Mouse (Mus musculus) lung, embryonic 14.5 days (tissue): Measurements from ENCODE around the gene Kif3a. TPM values are rescaled to one million over a fixed set of nuclear protein-coding genes. Genes with fewer than 3 reads are reported as not detected.
"Not testable (repeated sequence)": the region's sequence is repeated elsewhere in the genome, so short reads cannot be mapped to it uniquely, and the experiment has no call there.

Source experiments
- ATAC-seq: fragments of 200-750 bp; cut with Nextera tagmentation; 2 replicates; pipeline ENCODE4 v1.8.0; 2017; ENCODE audit warnings: mild to moderate bottlenecking, moderate TSS enrichment, moderate library complexity; ENCODE audit not compliant: insufficient read depth
- DNase-seq: peaks from one replicate; pipeline ENCODE4 v3.0.0-alpha.2; 2015
- H3K27ac ChIP-seq: fragments of 300-500 bp; sonication (generic); 2 replicates; pipeline ENCODE4 v1.5.1; 2014; ENCODE audit warnings: low read depth, mild to moderate bottlenecking, moderate library complexity
- H3K27me3 ChIP-seq: fragments of 300-500 bp; sonication (generic); 2 replicates; pipeline ENCODE4 v1.6.1; 2014; ENCODE audit warnings: low read length, control low read depth; ENCODE audit not compliant: insufficient read depth
- H3K36me3 ChIP-seq: fragments of 300-500 bp; sonication (generic); 2 replicates; pipeline ENCODE4 v1.6.1; 2014; ENCODE audit warnings: control low read depth; ENCODE audit not compliant: insufficient read depth
- H3K4me1 ChIP-seq: fragments of 300-500 bp; sonication (generic); 2 replicates; pipeline ENCODE4 v1.6.1; 2014; ENCODE audit warnings: antibody characterized with exemption, control low read depth; ENCODE audit not compliant: insufficient read depth
- H3K4me2 ChIP-seq: fragments of 300-500 bp; sonication (generic); 2 replicates; pipeline ENCODE4 v1.6.1; 2014; ENCODE audit warnings: mild to moderate bottlenecking
- H3K4me3 ChIP-seq: fragments of 300-500 bp; sonication (generic); 2 replicates; pipeline ENCODE4 v1.5.1; 2014; ENCODE audit warnings: low read depth, low read length
- H3K9ac ChIP-seq: fragments of 300-500 bp; sonication (generic); 2 replicates; pipeline ENCODE4 v1.6.1; 2014
- H3K9me3 ChIP-seq: fragments of 300-500 bp; sonication (generic); 2 replicates; pipeline ENCODE4 v1.6.1; 2016; ENCODE audit warnings: low read depth, low read length, control low read depth
- CTCF ChIP-seq: IDR thresholded peaks from 2 replicates; pipeline ENCODE4 v1.5.1; 2016; ENCODE audit warnings: antibody characterized with exemption, low read depth
- WGBS: fragments of 180-500 bp; shearing (Covaris S2); extraction: QIAGEN DNeasy Blood & Tissue Kit; methylation state at CpG from one replicate; pipeline ENCODE4 v1.1.7; 2014; 5-methylcytosine and 5-hydroxymethylcytosine counted together
- polyA plus RNA-seq: library from polyadenylated mRNA; unstranded; fragments of >200 nt; fragmentation: Nextera tagmentation; extraction: Ambion mirVana; gene quantifications from 2 replicates; pipeline ENCODE4 v1.2.1, GENCODE M21; 2014

Gene Kif3a
- polyA plus RNA-seq, 1 experiment from 2014 or later, result 67.9 TPM

DNA sequence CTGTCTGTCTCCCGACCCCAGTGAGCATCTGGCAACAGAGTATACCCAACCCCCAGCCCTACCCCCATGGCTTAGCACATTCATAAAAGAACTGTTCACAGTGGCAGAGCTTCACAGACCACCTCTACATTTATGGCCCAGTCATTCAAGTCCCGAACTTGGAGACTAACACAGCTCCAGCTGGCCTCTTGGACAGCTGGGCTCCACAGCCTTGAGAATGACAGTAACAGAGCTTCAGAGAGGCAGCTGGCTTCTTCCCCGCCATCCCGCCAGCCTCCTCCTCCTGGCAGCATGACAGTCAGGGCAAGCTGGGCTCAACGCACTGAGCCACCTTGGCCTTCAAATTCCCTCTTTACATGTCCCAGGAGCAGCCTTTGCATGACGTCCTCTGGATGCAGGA is 20.9 kb upstream of the Kif3a start:
- no peak for ATAC-seq

DNA sequence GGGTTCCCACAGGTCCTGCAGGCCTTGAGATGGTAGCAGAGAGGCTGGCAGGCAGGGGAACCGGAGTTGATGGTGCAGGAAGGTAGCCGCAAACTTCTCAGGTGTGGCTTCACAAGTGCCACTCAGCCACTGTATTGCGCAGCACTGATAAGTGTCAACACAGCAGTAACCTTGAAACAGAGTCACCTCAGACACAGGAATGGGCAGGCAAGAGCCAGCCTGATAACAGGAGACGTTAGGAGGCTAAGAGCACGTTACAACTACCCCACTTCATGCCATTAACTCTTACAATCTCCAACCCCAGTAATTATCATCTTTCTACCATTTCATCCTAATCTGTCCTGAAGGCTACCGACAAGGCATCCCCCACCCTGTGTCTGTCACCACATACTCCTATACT is 19.6 kb upstream of the Kif3a start:
- peak; percentile 55 for ATAC-seq
- no peak overlapping the region for H3K4me2 ChIP-seq
- WGBS, result 67% methylated on average over 6 of the region's 6 CpGs
- no peak for DNase-seq
- H3K4me3 ChIP-seq, result no peak overlapping the region
- H3K36me3 ChIP-seq, result peaks cover 3% of the 10 kb centered on the region; the same call in 1 of the 2 replicates
- H3K27ac ChIP-seq, result no peak overlapping the region
- H3K27me3 ChIP-seq, result no peaks in the 10 kb centered on the region
- H3K9me3 ChIP-seq, result no peaks in the 10 kb centered on the region
- H3K9ac ChIP-seq, result no peak overlapping the region
- no peaks in the 10 kb centered on the region for H3K4me1 ChIP-seq
- TF ChIP-seq CTCF, result no peak

More for the DNA sequence above, 20.9 kb upstream of the Kif3a start:
- Histone ChIP-seq H3K4me1 (no peaks in the 10 kb centered on the region), H3K27me3 (no peaks in the 10 kb centered on the region), H3K9ac (no peak overlapping the region), H3K36me3 (peaks cover 12% of the 10 kb centered on the region), H3K4me3 (no peak overlapping the region), H3K4me2 (no peak overlapping the region), H3K27ac (no peak overlapping the region), H3K9me3 (no peaks in the 10 kb centered on the region)
- TF ChIP-seq CTCF, result no peak
- 53% methylated on average over 6 of the region's 6 CpGs for WGBS
- no peak for DNase-seq

- Histone ChIP-seq H3K36me3 (peaks cover 3% of the 10 kb centered on the region; the same call in 1 of the 2 replicates), H3K4me3 (no peak overlapping the region), H3K4me1 (no peaks in the 10 kb centered on the region), H3K4me2 (no peak overlapping the region), H3K9ac (no peak overlapping the region), H3K27me3 (no peaks in the 10 kb centered on the region), H3K27ac (no peak overlapping the region), H3K9me3 (no peaks in the 10 kb centered on the region)
- no peak for DNase-seq
- TF ChIP-seq CTCF, result no peak
- ATAC-seq, result no peak
- 77% methylated on average over 19 of the region's 19 CpGs for WGBS
Measured at GRCm38 (mm10) chr11:53548036-53548605, 19.1 kb upstream of the Kif3a start.

DNA sequence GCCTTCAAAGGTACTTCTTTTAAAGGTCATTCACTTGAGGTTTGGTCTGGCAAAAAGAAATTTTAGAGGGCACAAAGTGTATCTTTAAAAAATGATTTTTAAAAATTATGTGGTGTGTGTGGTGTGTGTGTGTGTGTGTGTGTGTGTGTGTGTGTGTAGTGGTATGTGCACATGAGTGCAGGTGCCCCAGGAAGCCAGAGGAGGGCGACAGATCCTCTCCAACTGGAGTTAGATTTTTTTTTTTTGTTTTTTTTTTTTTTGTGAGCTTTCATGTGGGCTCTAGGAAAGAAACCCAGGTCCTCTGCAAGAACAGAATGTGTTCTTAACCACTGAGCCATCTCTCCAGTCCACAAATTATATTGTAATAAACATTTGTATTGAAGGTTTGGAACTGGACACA is 16.5 kb upstream of the Kif3a start:
- TF ChIP-seq CTCF, result no peak
- no peak overlapping the region for H3K27ac ChIP-seq
- H3K4me2 ChIP-seq, result no peak overlapping the region
- H3K36me3 ChIP-seq, result no peaks in the 10 kb centered on the region
- no peaks in the 10 kb centered on the region for H3K4me1 ChIP-seq
- 84% methylated on average over 1 of the region's 1 CpGs for WGBS
- no peak overlapping the region for H3K4me3 ChIP-seq
- H3K27me3 ChIP-seq, result no peaks in the 10 kb centered on the region
- no peak for DNase-seq
- no peaks in the 10 kb centered on the region for H3K9me3 ChIP-seq
- ATAC-seq, result no peak
- no peak overlapping the region for H3K9ac ChIP-seq

DNA sequence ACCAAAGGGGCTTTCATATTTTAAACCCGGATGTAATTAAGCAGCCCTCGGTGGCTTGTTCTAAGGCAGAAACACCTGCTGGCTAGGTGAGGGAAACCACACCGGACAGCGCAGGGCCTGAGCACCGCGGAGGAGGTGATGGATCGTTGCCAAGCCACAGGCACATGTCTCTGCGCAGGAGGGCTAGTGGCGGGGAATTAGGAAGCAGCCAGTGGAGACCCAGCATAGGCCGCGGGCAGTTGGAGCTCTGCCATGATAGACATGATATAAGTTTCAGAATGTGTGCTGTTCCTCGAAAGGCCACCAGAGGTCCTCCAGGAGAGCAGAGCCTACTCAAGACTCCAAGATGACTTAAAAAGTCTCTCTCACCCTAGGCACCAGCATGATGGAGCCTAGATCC is 15.4 kb upstream of the Kif3a start:
- Histone ChIP-seq H3K4me1 (no peaks in the 10 kb centered on the region), H3K9me3 (no peaks in the 10 kb centered on the region), H3K27me3 (no peaks in the 10 kb centered on the region), H3K4me3 (no peak overlapping the region), H3K36me3 (no peaks in the 10 kb centered on the region), H3K9ac (no peak overlapping the region), H3K4me2 (no peak overlapping the region), H3K27ac (no peak overlapping the region)
- 71% methylated on average over 12 of the region's 12 CpGs for WGBS
- peak; percentile 44 for TF ChIP-seq CTCF
- ATAC-seq (no peak), DNase-seq (peak; percentile 66)

DNA sequence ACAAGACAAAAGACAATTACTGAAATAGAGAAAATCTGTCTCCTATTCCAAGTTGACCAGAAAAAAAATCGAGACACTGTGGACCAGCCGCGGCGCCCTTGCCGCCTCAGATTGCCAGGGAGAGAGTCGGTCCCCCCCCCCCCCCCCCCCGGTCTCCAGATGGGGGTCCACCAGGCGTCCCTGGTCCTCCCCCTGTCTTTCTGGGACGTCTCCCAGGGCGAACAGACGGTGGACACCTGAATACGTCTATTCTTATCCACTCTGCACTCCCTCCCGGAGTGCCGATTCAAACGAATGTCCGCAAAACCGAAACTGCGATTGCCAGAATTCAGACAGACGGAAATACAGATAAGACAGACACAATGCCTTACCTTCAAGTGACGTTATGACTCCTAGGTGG is 10.7 kb upstream of the Kif3a start:
- H3K4me2 ChIP-seq, H3K9ac ChIP-seq, H3K27me3 ChIP-seq, H3K4me3 ChIP-seq, H3K36me3 ChIP-seq, DNase-seq, H3K4me1 ChIP-seq, H3K9me3 ChIP-seq, H3K27ac ChIP-seq, ATAC-seq: not testable (repeated sequence)
- 92% methylated on average over 10 of the region's 20 CpGs for WGBS

GRCm38 (mm10) chr11:53557992-53558391 is 9.2 kb upstream of the Kif3a start:
- H3K4me3 ChIP-seq, DNase-seq, H3K9ac ChIP-seq, H3K27me3 ChIP-seq, H3K4me1 ChIP-seq, H3K27ac ChIP-seq, ATAC-seq, H3K9me3 ChIP-seq, H3K36me3 ChIP-seq, H3K4me2 ChIP-seq: not testable (repeated sequence)
- WGBS, result 76% methylated on average over 1 of the region's 3 CpGs

DNA sequence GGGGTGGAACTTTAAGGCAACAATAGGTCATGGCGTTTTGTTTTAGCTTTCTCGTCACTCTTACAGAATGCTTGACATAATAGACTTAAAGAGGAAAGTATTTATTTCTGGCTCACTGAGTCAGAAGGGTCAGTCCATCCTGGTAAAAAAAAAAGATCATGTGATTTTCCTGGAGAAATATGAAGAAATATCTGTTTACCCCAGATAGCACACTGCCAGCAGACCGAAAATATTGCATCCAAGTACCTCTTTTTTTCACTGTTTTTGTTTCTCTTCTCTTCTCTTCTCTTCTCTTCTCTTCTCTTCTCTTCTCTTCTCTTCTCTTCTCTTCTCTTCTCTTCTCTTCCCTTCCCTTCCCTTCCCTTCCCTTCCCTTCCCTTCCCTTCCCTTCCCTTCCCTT is 7.2 kb upstream of the Kif3a start:
- not testable (repeated sequence) for H3K27ac ChIP-seq, ATAC-seq, H3K9me3 ChIP-seq, H3K4me3 ChIP-seq, H3K4me1 ChIP-seq, H3K4me2 ChIP-seq, H3K36me3 ChIP-seq, DNase-seq, H3K27me3 ChIP-seq, H3K9ac ChIP-seq
- WGBS, result 73% methylated on average over 1 of the region's 3 CpGs
